Mouse (Mus musculus) spleen, adult 2 months (tissue): Measurements from ENCODE around the gene Moap1. TPM values are rescaled to one million over a fixed set of nuclear protein-coding genes. Genes with fewer than 3 reads are reported as not detected.

ENCODE experiments used
- DNase-seq, 2 experiments: peaks; one replicate each; pipeline versions ENCODE4 v3.0.0 to v3.0.0-alpha.2; 2012 to 2021; ENCODE audit warnings: low spot score in 2 of 2, low read depth in 1 of 2
- H3K27ac ChIP-seq: fragments of 200-500 bp; 2 replicates; pipeline ENCODE4 v1.5.1; 2012; ENCODE audit warnings: low read length, inconsistent platforms; ENCODE audit not compliant: insufficient read depth
- H3K27me3 ChIP-seq: fragments of 200-500 bp; 2 replicates; pipeline ENCODE4 v1.6.1; 2012; ENCODE audit warnings: mild to moderate bottlenecking, moderate library complexity, low read length, inconsistent platforms; ENCODE audit not compliant: control insufficient read depth, insufficient read depth
- H3K36me3 ChIP-seq: fragments of 200-500 bp; 2 replicates; pipeline ENCODE4 v1.6.1; 2012; ENCODE audit warnings: mild to moderate bottlenecking, low read length, inconsistent platforms; ENCODE audit not compliant: control insufficient read depth, insufficient read depth
- H3K4me1 ChIP-seq: fragments of 200-500 bp; 2 replicates; pipeline ENCODE4 v1.6.1; 2011; ENCODE audit warnings: inconsistent platforms; ENCODE audit not compliant: control insufficient read depth, insufficient read depth, insufficient read length
- H3K4me3 ChIP-seq: fragments of 200-500 bp; 2 replicates; pipeline ENCODE4 v1.5.1; 2011; ENCODE audit warnings: mild to moderate bottlenecking, inconsistent platforms; ENCODE audit not compliant: insufficient read depth, insufficient read length; ENCODE audit errors: extremely low read depth
- CTCF ChIP-seq: fragments of 200-500 bp; IDR thresholded peaks from 2 replicates; pipeline ENCODE4 v1.5.1; 2011; ENCODE audit warnings: mild to moderate bottlenecking, inconsistent platforms; ENCODE audit not compliant: insufficient read depth, insufficient read length, insufficient replicate concordance; ENCODE audit errors: extremely low read depth
- POLR2A ChIP-seq: fragments of 200-500 bp; IDR thresholded peaks from 2 replicates; pipeline ENCODE4 v1.6.1; 2011; ENCODE audit warnings: low read depth, low read length, inconsistent platforms
- WGBS: fragments of 180-500 bp; shearing (Covaris S2); methylation state at CpG from one replicate; pipeline ENCODE4 v1.1.7; 2018; 5-methylcytosine and 5-hydroxymethylcytosine counted together
- polyA plus RNA-seq: library from polyadenylated mRNA; depleted of rRNA; stranded (reverse); fragments of >200 nt; gene quantifications from 2 replicates; pipeline ENCODE4 v1.2.3, GENCODE M21; 2012

Gene Moap1
- polyA plus RNA-seq, 1 experiment: 0.32 TPM

DNA sequence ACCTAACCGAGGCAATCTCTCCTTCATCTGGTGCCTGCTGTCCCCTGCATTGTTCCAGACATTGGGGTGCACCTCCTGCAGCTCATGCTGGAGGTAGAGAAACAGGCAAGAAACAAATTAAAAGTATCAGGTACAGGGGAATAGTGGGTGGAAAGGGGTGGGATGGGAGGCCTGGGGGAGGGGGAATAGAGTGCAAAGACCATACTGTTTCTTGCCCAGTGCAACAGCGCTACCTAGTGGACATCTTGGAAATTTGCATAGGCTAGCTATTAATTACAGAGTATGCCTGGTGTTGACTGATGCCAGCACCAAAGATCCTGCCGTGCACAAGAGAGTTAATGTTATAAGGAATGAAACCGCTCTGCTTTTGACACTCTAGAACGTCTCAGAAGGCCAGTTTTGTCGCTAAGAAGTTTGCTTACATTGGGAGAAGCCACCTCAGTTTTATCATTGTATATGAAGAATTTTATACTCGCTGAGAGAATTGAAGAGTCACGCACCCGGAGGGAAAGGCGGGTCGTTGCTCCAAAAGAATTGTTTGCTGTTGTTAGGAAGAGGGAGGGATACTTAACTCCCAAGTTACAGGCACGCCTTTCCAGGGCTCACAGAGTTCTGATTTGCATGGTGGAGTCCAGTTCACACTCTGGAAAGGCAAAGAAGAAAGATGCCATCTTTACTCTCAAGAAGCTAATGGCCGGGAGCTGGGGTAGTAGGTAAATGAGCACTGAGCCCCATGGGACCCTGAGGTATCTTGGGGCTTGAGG, 23.7 kb downstream of the Moap1 start:
- Histone ChIP-seq H3K27me3 (no peaks in the 10 kb centered on the region), H3K4me1 (no peaks in the 10 kb centered on the region; the same call in 1 of the 2 replicates), H3K27ac (no peak overlapping the region), H3K36me3 (no peaks in the 10 kb centered on the region), H3K4me3 (no peak overlapping the region)
- peak in 1 of 2 experiments; percentile 25 for DNase-seq
- TF ChIP-seq POLR2A (no peak), CTCF (peak; percentile 49; the same call in 1 of the 2 replicates)
- WGBS: 50% methylated on average over 13 of the region's 13 CpGs

- Histone ChIP-seq H3K27me3 (no peaks in the 10 kb centered on the region), H3K27ac (no peak overlapping the region), H3K36me3 (no peaks in the 10 kb centered on the region), H3K4me3 (no peak overlapping the region), H3K4me1 (peaks cover 5% of the 10 kb centered on the region; the same call in 1 of the 2 replicates)
- WGBS: 90% methylated on average over 10 of the region's 10 CpGs
- TF ChIP-seq CTCF: no peak
- TF ChIP-seq POLR2A: no peak
- no peak for DNase-seq
Observed at GRCm38 (mm10) chr12:102714654-102715395, 28.6 kb downstream of the Moap1 start.

GRCm38 (mm10) chr12:102714116-102714515, 29.3 kb downstream of the Moap1 start:
- no peak overlapping the region for H3K27ac ChIP-seq
- H3K36me3 ChIP-seq: no peaks in the 10 kb centered on the region
- peaks cover 5% of the 10 kb centered on the region; the same call in 1 of the 2 replicates for H3K4me1 ChIP-seq
- H3K4me3 ChIP-seq: no peak overlapping the region
- TF ChIP-seq CTCF (no peak), POLR2A (no peak)
- H3K27me3 ChIP-seq: no peaks in the 10 kb centered on the region
- 45% methylated on average over 2 of the region's 2 CpGs for WGBS
- peak in 1 of 2 experiments; percentile 29 for DNase-seq

GRCm38 (mm10) chr12:102713153-102713865, 30.2 kb downstream of the Moap1 start:
- peak overlapping the region; percentile 71 for H3K27ac ChIP-seq

GRCm38 (mm10) chr12:102710851-102711375, 32.5 kb downstream of the Moap1 start:
- TF ChIP-seq CTCF (no peak), POLR2A (no peak)
- H3K36me3 ChIP-seq: no peaks in the 10 kb centered on the region
- WGBS: 75% methylated on average over 4 of the region's 4 CpGs
- H3K4me3 ChIP-seq: no peak overlapping the region
- no peak overlapping the region for H3K27ac ChIP-seq
- no peak for DNase-seq
- peaks cover 6% of the 10 kb centered on the region; the same call in 1 of the 2 replicates for H3K4me1 ChIP-seq
- no peaks in the 10 kb centered on the region for H3K27me3 ChIP-seq

More at GRCm38 (mm10) chr12:102713153-102713865, 30.2 kb downstream of the Moap1 start:
- no peak overlapping the region; the same call in 1 of the 2 replicates for H3K4me3 ChIP-seq
- no peaks in the 10 kb centered on the region for H3K27me3 ChIP-seq
- H3K4me1 ChIP-seq: peaks cover 5% of the 10 kb centered on the region; the same call in 1 of the 2 replicates
- H3K36me3 ChIP-seq: no peaks in the 10 kb centered on the region
- DNase-seq: no peak
- no peak for TF ChIP-seq CTCF
- WGBS: 34% methylated on average over 20 of the region's 20 CpGs

DNA sequence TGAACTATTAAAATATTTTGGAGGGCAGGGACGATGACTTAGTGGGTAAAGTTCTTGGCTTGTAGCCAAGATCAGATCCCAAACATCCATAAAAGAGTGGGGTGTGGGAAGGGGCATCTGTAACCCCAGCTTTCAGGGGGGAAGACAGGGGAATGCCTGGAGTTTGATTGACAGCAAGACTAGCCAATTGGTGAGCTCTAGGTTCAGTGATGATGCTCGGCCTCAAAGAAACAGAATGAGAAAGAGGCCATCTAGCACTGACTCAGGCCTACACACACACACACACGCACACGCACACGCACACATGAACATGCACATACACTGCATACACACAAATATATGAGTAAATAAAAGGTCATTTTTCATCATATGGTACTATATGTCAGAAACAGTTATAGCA, 33.6 kb downstream of the Moap1 start:
- TF ChIP-seq CTCF: no peak
- no peak for TF ChIP-seq POLR2A
- Histone ChIP-seq H3K27ac (no peak overlapping the region), H3K36me3 (no peaks in the 10 kb centered on the region), H3K4me1 (peaks cover 10% of the 10 kb centered on the region; the same call in 1 of the 2 replicates), H3K4me3 (no peak overlapping the region), H3K27me3 (no peaks in the 10 kb centered on the region)
- no peak for DNase-seq
- WGBS: 93% methylated on average over 5 of the region's 5 CpGs
